Mouse (Mus musculus) ovary, adult 2 months (tissue): ENCODE measurements around the gene Cyp2s1. TPM values are rescaled to one million over a fixed set of nuclear protein-coding genes. Genes with fewer than 3 reads are reported as not detected.

ENCODE experiments used
- polyA plus RNA-seq: library from polyadenylated mRNA; depleted of rRNA; stranded (reverse); fragments of >200 nt; gene quantifications from 2 replicates; pipeline ENCODE4 v1.2.3, GENCODE M21; 2012; rRNA removed

The Cyp2s1 gene
- 62.2 and 102 TPM in 2 replicates for polyA plus RNA-seq

GRCm38 (mm10) chr7:25816241-25816919, at the start of gene Cyp2s1:
Gene Cyp2s1, minus strand, starts transcription at chr7:25816913.

GRCm38 (mm10) chr7:25788220-25789128, 28.2 kb downstream of the Cyp2s1 start, which contains the start of gene Axl:
Gene Axl, minus strand, starts transcription at chr7:25788705.

DNA sequence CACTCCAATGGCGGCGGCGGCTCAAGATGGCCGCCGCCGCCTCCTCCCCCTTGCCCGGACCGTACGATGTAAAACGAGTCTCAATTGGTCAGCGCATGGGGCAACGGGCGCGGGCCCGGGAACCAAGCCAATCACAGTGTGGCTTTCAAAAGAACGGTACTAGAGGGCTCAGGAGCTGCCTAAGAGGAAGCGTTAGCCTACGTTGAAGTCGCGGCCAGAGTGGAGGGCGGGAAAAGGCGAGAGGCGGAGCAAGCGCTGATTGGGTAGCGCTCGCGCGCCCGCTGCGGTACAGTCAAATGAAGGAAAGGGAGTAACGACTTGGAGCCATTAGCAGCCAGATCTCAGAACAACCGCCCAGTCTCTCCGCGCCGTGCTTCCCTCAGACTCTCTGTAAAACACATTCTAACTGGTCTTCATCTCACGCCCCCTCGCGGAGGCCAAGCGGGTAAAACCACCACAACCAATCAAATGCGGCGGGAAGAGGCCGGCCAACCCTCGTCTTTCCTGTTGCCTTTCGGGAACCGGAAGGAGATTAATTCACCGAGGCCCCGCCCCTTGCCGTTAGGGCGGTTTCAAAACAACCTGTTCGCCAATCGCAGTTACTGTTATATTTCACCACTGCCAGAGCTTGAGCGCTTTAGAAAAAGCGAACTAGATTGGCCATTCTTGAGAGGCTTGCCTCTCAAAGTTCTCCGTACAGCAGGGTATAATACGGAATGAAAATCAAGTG, 61.8 kb downstream of the Cyp2s1 start, which contains the start of gene Hnrnpul1:
Gene Hnrnpul1 (minus strand): TSS at position 20 of the 730 bp plus-strand sequence.

Other genes starting within 250 kb of the Cyp2s1 start
- gene Erich4, start 201.0 kb downstream of the Cyp2s1 start, polyA plus RNA-seq = not detected in 2 replicates
- gene Dmac2, start 197.5 kb downstream of the Cyp2s1 start, polyA plus RNA-seq = 51.2 and 60.0 TPM in 2 replicates
- 25.7 and 33.2 TPM in 2 replicates for gene B3gnt8, start 190.3 kb downstream of the Cyp2s1 start, polyA plus RNA-seq
- gene Bckdha, start 157.9 kb downstream of the Cyp2s1 start, polyA plus RNA-seq = 255 and 263 TPM in 2 replicates
- 97.4 and 109 TPM in 2 replicates for gene Exosc5, start 157.7 kb downstream of the Cyp2s1 start, polyA plus RNA-seq
- gene Tmem91, start 141.7 kb downstream of the Cyp2s1 start, polyA plus RNA-seq = 0.86 and 1.2 TPM in 2 replicates
- 99.9 and 100 TPM in 2 replicates for gene B9d2, start 136.1 kb downstream of the Cyp2s1 start, polyA plus RNA-seq
- 48.5 and 56.7 TPM in 2 replicates for gene Tgfb1, start 129.9 kb downstream of the Cyp2s1 start, polyA plus RNA-seq
- 117 and 135 TPM in 2 replicates for gene Ccdc97, start 97.8 kb downstream of the Cyp2s1 start, polyA plus RNA-seq
- gene Hnrnpul1, start 62.2 kb downstream of the Cyp2s1 start, polyA plus RNA-seq = 58.3 and 68.0 TPM in 2 replicates
- gene Axl, start 28.2 kb downstream of the Cyp2s1 start, polyA plus RNA-seq = 164 TPM in 2 replicates
- 3.0 and 3.1 TPM in 2 replicates for gene Cyp2b10, start 80.7 kb upstream of the Cyp2s1 start, polyA plus RNA-seq
- 0.15 TPM in 1 of 2 replicates, not detected in the other for gene Cyp2b13, start 244.6 kb upstream of the Cyp2s1 start, polyA plus RNA-seq